Mouse (Mus musculus): ENCODE data around the gene Pnpla2. TPM values are rescaled to one million over a fixed set of nuclear protein-coding genes. Genes with fewer than 3 reads are reported as not detected.

Gene Pnpla2
- polyA plus RNA-seq, 1 experiment = 18.9 TPM

GRCm38 (mm10) chr7:141476981-141477370 lies 22.0 kb downstream of the Pnpla2 start:
- peak overlapping the region; percentile 98 for H3K27ac ChIP-seq (ENCODE audit: insufficient read depth, low read length)
- TF ChIP-seq CTCF (IDR thresholded peaks at IDR 0.05; ENCODE audit: borderline replicate concordance, insufficient read depth, low read length) = no peak
- TF ChIP-seq POLR2A (IDR thresholded peaks at IDR 0.05; ENCODE audit: low read depth, low read length) = no peak; the same call in 1 of the 2 replicates
- peaks cover 6% of the 10 kb centered on the region for H3K4me1 ChIP-seq (ENCODE audit: control insufficient read depth, insufficient read depth, low read length)
- peak overlapping the region; percentile 89 for H3K4me3 ChIP-seq (ENCODE audit: insufficient read depth, low read length)

- no peak for TF ChIP-seq POLR2A (IDR thresholded peaks at IDR 0.05; ENCODE audit: low read depth, low read length)
- TF ChIP-seq CTCF (IDR thresholded peaks at IDR 0.05; ENCODE audit: borderline replicate concordance, insufficient read depth, low read length) = no peak
- peak overlapping the region; percentile 89; the same call in 1 of the 2 replicates for H3K4me3 ChIP-seq (ENCODE audit: insufficient read depth, low read length)
- peak overlapping the region; percentile 98 for H3K27ac ChIP-seq (ENCODE audit: insufficient read depth, low read length)
- peaks cover 9% of the 10 kb centered on the region for H3K4me1 ChIP-seq (ENCODE audit: control insufficient read depth, insufficient read depth, low read length)
Measured at GRCm38 (mm10) chr7:141477578-141478269, 22.7 kb downstream of the Pnpla2 start.

- peaks cover 8% of the 10 kb centered on the region for H3K4me1 ChIP-seq (ENCODE audit: control insufficient read depth, insufficient read depth, low read length)
Measured at GRCm38 (mm10) chr7:141478270-141478748, 23.3 kb downstream of the Pnpla2 start.

GRCm38 (mm10) chr7:141480842-141481497 lies 26.0 kb downstream of the Pnpla2 start:
- Histone ChIP-seq H3K4me3 (ENCODE audit: insufficient read depth, low read length) (no peak overlapping the region), H3K27ac (ENCODE audit: insufficient read depth, low read length) (no peak overlapping the region), H3K4me1 (ENCODE audit: control insufficient read depth, insufficient read depth, low read length) (peaks cover 6% of the 10 kb centered on the region)
- TF ChIP-seq POLR2A (IDR thresholded peaks at IDR 0.05; ENCODE audit: low read depth, low read length) = no peak
- peak; percentile 93 for TF ChIP-seq CTCF (IDR thresholded peaks at IDR 0.05; ENCODE audit: borderline replicate concordance, insufficient read depth, low read length)

More at GRCm38 (mm10) chr7:141478270-141478748, 23.3 kb downstream of the Pnpla2 start:
- 0 out of 2 replicates have a peak overlapping the region, but pooled peaks have one; percentile 1 for H3K4me3 ChIP-seq (ENCODE audit: insufficient read depth, low read length)
- TF ChIP-seq POLR2A (IDR thresholded peaks at IDR 0.05; ENCODE audit: low read depth, low read length) (no peak), CTCF (IDR thresholded peaks at IDR 0.05; ENCODE audit: borderline replicate concordance, insufficient read depth, low read length) (no peak)
- H3K27ac ChIP-seq (ENCODE audit: insufficient read depth, low read length) = peak overlapping the region; percentile 67

- TF ChIP-seq CTCF (IDR thresholded peaks at IDR 0.05; ENCODE audit: borderline replicate concordance, insufficient read depth, low read length) (no peak), POLR2A (IDR thresholded peaks at IDR 0.05; ENCODE audit: low read depth, low read length) (no peak)
- no peak overlapping the region for H3K27ac ChIP-seq (ENCODE audit: insufficient read depth, low read length)
- H3K4me1 ChIP-seq (ENCODE audit: control insufficient read depth, insufficient read depth, low read length) = peaks cover 6% of the 10 kb centered on the region
- peak overlapping the region; percentile 21 for H3K4me3 ChIP-seq (ENCODE audit: insufficient read depth, low read length)
Measured at GRCm38 (mm10) chr7:141481498-141482401, 26.8 kb downstream of the Pnpla2 start.

- Histone ChIP-seq H3K4me1 (ENCODE audit: control insufficient read depth, insufficient read depth, low read length) (peaks cover 10% of the 10 kb centered on the region), H3K4me3 (ENCODE audit: insufficient read depth, low read length) (peak overlapping the region; percentile 11), H3K27ac (ENCODE audit: insufficient read depth, low read length) (no peak overlapping the region)
- TF ChIP-seq CTCF (IDR thresholded peaks at IDR 0.05; ENCODE audit: borderline replicate concordance, insufficient read depth, low read length) = no peak
- no peak for TF ChIP-seq POLR2A (IDR thresholded peaks at IDR 0.05; ENCODE audit: low read depth, low read length)
Measured at GRCm38 (mm10) chr7:141482531-141483024, 27.6 kb downstream of the Pnpla2 start.

- TF ChIP-seq POLR2A (IDR thresholded peaks at IDR 0.05; ENCODE audit: low read depth, low read length) = no peak
- no peak for TF ChIP-seq CTCF (IDR thresholded peaks at IDR 0.05; ENCODE audit: borderline replicate concordance, insufficient read depth, low read length)
- H3K4me1 ChIP-seq (ENCODE audit: control insufficient read depth, insufficient read depth, low read length) = peaks cover 10% of the 10 kb centered on the region; the same call in 1 of the 2 replicates
- H3K4me3 ChIP-seq (ENCODE audit: insufficient read depth, low read length) = no peak overlapping the region
- no peak overlapping the region for H3K27ac ChIP-seq (ENCODE audit: insufficient read depth, low read length)
Measured at GRCm38 (mm10) chr7:141483114-141483653, 28.2 kb downstream of the Pnpla2 start.

GRCm38 (mm10) chr7:141484186-141485120 lies 29.5 kb downstream of the Pnpla2 start:
- 0 out of 2 replicates have a peak, but pooled peaks cover 7% of the 10 kb centered on the region for H3K4me1 ChIP-seq (ENCODE audit: control insufficient read depth, insufficient read depth, low read length)
- TF ChIP-seq CTCF (IDR thresholded peaks at IDR 0.05; ENCODE audit: borderline replicate concordance, insufficient read depth, low read length) = no peak
- TF ChIP-seq POLR2A (IDR thresholded peaks at IDR 0.05; ENCODE audit: low read depth, low read length) = no peak
- no peak overlapping the region for H3K4me3 ChIP-seq (ENCODE audit: insufficient read depth, low read length)
- H3K27ac ChIP-seq (ENCODE audit: insufficient read depth, low read length) = no peak overlapping the region
